In genomic region chr6:39104631-39105030, GRCm38 (mm10) we compare ENCODE assay signal across 31 mouse cellular contexts.
"Had no signal": no experiment of that assay in that cellular context is flagged by ENCODE, and none has a peak within 500 bp of the region (broad histone marks: within the 10 kb centered on the region; RNA-seq: fewer than 3 reads in every experiment).

No protein-coding gene starts in this region.

- H3K4me1 ChIP-seq: limb, embryonic 10.5 days; limb, embryonic 12.5 days; limb, embryonic 13.5 days; limb, embryonic 15.5 days; liver, embryonic 12.5 days; liver, embryonic 13.5 days; liver, embryonic 15.5 days; lung, embryonic 15.5 days; midbrain, embryonic 10.5 days; midbrain, embryonic 12.5 days; midbrain, embryonic 13.5 days; midbrain, embryonic 15.5 days had no signal

- H3K9me3 ChIP-seq: limb, embryonic 10.5 days; limb, embryonic 12.5 days; limb, embryonic 13.5 days; limb, embryonic 15.5 days; liver, embryonic 12.5 days; liver, embryonic 13.5 days; liver, embryonic 15.5 days; lung, embryonic 15.5 days; megakaryocyte, embryonic 14.5 days; midbrain, embryonic 10.5 days; midbrain, embryonic 12.5 days; midbrain, embryonic 13.5 days; midbrain, embryonic 15.5 days had no signal

- H3K4me3 ChIP-seq: limb, embryonic 10.5 days; limb, embryonic 12.5 days; limb, embryonic 13.5 days; limb, embryonic 15.5 days; liver, embryonic 12.5 days; liver, embryonic 13.5 days; liver, embryonic 15.5 days; lung, embryonic 15.5 days; megakaryocyte, embryonic 14.5 days; midbrain, embryonic 10.5 days; midbrain, embryonic 12.5 days; midbrain, embryonic 13.5 days; midbrain, embryonic 15.5 days; myocyte had no signal

- H3K9ac ChIP-seq: limb, embryonic 12.5 days; limb, embryonic 13.5 days; limb, embryonic 15.5 days; liver, embryonic 12.5 days; liver, embryonic 13.5 days; liver, embryonic 14.5 days; liver, embryonic 15.5 days; liver, postnatal 0 days; lung, embryonic 14.5 days; lung, embryonic 15.5 days; midbrain, embryonic 12.5 days; midbrain, embryonic 13.5 days; midbrain, embryonic 15.5 days had no signal

- H3K4me2 ChIP-seq: limb, embryonic 12.5 days; limb, embryonic 13.5 days; limb, embryonic 15.5 days; liver, embryonic 11.5 days; liver, embryonic 12.5 days; liver, embryonic 13.5 days; liver, embryonic 15.5 days; lung, embryonic 14.5 days; lung, embryonic 15.5 days; midbrain, embryonic 11.5 days; midbrain, embryonic 12.5 days; midbrain, embryonic 13.5 days; midbrain, embryonic 15.5 days had no signal

- H3K27me3 ChIP-seq: limb, embryonic 12.5 days; limb, embryonic 13.5 days; limb, embryonic 15.5 days; liver, embryonic 12.5 days; liver, embryonic 13.5 days; liver, embryonic 15.5 days; lung, embryonic 15.5 days; megakaryocyte, embryonic 14.5 days; midbrain, embryonic 12.5 days; midbrain, embryonic 13.5 days; midbrain, embryonic 15.5 days had no signal

- H3K36me3 ChIP-seq: limb, embryonic 10.5 days; limb, embryonic 12.5 days; limb, embryonic 13.5 days; liver, embryonic 12.5 days; liver, embryonic 13.5 days; liver, embryonic 15.5 days; lung, embryonic 15.5 days; midbrain, embryonic 10.5 days; midbrain, embryonic 12.5 days; midbrain, embryonic 13.5 days; midbrain, embryonic 15.5 days had no signal

- H3K27ac ChIP-seq: limb, embryonic 10.5 days; limb, embryonic 12.5 days; limb, embryonic 13.5 days; limb, embryonic 15.5 days; liver, embryonic 12.5 days; liver, embryonic 13.5 days; liver, embryonic 14.5 days; liver, embryonic 15.5 days; lung, embryonic 15.5 days; macrophage; midbrain, embryonic 10.5 days; midbrain, embryonic 12.5 days; midbrain, embryonic 13.5 days; midbrain, embryonic 15.5 days had no signal

- ATAC-seq: liver, embryonic 12.5 days; liver, postnatal 0 days; lung, postnatal 0 days; midbrain, embryonic 13.5 days; midbrain, embryonic 15.5 days; midbrain, embryonic 16.5 days had no signal

- DNase-seq: left cerebral cortex, postnatal 4 days; liver; liver, embryonic 13.5 days; liver, postnatal 0 days; lung, adult 18-20 months; lung, adult 2 months; lung, embryonic 14.5 days; lung, postnatal 10 days; lung, postnatal 14 days; lung, postnatal 36 days; lung, postnatal 4 days; midbrain, embryonic 14.5 days had no signal
